Mouse (Mus musculus) granulocyte monocyte progenitor cell, adult 5-6 weeks (primary cell): ENCODE data around the gene Gm27029. TPM values are rescaled to one million over a fixed set of nuclear protein-coding genes. Genes with fewer than 3 reads are reported as not detected.
"Not testable (repeated sequence)": the region's sequence is repeated elsewhere in the genome, so short reads cannot be mapped to it uniquely, and the experiment has no call there.

ENCODE experiments used
- ATAC-seq: replicated peaks from 2 replicates; pipeline ENCODE4 v1.8.0; 2016; ENCODE audit warnings: mild to moderate bottlenecking, moderate TSS enrichment, inconsistent platforms; ENCODE audit not compliant: poor library complexity, severe bottlenecking
- total RNA-seq, 2 experiments: library from RNA; stranded (forward) in 1 of 2; stranded (reverse) in 1 of 2; fragments of 200-712, 200-1000 nt in 1 of 2; fragments of >200 nt in 1 of 2; fragmentation: Nextera tagmentation in 1 of 2; gene quantifications; 2 replicates each; pipeline ENCODE4 v1.2.3; 2014 to 2017

The Gm27029 gene
- 6.6 TPM in 1 of 2 replicates, not detected in the other for total RNA-seq (2014; fragmentation: Nextera tagmentation)
- 7.8 TPM in 1 of 2 replicates, not detected in the other for total RNA-seq (2017)

GRCm38 (mm10) chr11:101424105-101424851 is at the start of gene Gm27029:
Gene Gm27029 (minus strand): TSS chr11:101424796.
- ATAC-seq, result peak; percentile 31

DNA sequence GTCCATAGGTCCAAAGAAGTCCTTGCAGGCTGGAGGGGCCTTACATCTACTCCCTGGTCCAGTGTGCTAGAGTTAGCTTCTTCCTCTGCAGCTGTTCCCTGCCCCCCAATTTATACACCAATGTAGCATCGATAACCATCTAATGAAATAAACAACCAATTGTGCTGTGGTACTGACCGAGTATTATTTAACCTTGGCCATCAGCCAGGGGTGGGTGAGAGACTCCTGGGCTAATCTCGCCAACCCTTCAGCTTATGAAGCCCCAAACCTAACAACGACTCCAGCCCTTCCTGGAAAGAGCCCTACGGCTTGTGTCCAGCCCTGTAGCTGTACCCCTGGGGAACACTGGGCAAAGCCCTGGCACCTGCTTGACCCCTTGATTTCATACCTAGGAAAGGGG is 49.7 kb upstream of the Gm27029 start:
- ATAC-seq, result no peak

- 0 out of 2 replicates have a peak, but pooled peaks have one; percentile 27 for ATAC-seq
These were observed 49.1 kb upstream of the Gm27029 start for GRCm38 (mm10) chr11:101473686-101474085.

GRCm38 (mm10) chr11:101472336-101472735 is 47.7 kb upstream of the Gm27029 start:
- no peak for ATAC-seq

DNA sequence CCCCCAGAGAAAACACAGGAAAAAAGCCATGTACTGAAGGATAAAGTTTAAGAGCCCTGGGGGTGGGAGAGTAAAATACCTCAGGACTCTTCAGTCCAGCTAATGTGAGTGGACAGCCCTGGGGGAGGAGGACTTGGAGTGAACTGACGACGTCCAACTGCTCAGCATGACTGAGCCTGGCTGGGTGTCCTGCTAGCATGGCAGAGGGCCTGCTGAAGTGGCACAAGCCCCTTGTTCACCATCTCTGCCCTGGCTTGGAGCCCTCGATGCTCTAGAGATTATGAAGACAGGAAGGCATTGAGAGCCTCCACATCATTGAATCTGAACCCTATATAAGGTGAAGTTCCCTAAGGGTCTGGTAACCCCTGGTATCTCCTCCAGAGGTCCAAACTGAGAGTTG is 47.3 kb upstream of the Gm27029 start:
- ATAC-seq, result no peak

GRCm38 (mm10) chr11:101470206-101470605 is 45.6 kb upstream of the Gm27029 start:
- no peak for ATAC-seq

DNA sequence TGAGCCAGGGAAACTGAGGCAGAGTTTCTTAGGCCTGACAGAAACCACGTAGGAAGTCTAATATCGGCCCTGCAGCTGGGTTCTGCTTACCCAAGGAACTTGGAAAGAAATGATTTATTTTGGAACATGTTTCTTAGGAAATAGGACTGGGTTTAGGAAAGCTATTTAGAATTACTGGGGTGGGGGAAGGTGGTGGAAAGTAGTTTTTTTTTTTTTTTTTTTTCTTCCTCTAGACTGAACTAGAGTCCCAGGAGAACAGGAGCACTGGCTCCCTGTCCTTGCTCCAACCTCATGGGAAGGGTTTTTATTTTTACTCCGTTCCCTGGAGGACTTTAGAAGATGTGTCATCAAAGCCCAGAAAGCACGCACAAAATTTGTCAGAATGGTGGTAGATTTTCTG is 44.6 kb upstream of the Gm27029 start:
- no peak for ATAC-seq

- no peak for ATAC-seq
These were observed 44.1 kb upstream of the Gm27029 start for GRCm38 (mm10) chr11:101468731-101469130.

GRCm38 (mm10) chr11:101468263-101468688 is 43.7 kb upstream of the Gm27029 start:
- no peak for ATAC-seq

DNA sequence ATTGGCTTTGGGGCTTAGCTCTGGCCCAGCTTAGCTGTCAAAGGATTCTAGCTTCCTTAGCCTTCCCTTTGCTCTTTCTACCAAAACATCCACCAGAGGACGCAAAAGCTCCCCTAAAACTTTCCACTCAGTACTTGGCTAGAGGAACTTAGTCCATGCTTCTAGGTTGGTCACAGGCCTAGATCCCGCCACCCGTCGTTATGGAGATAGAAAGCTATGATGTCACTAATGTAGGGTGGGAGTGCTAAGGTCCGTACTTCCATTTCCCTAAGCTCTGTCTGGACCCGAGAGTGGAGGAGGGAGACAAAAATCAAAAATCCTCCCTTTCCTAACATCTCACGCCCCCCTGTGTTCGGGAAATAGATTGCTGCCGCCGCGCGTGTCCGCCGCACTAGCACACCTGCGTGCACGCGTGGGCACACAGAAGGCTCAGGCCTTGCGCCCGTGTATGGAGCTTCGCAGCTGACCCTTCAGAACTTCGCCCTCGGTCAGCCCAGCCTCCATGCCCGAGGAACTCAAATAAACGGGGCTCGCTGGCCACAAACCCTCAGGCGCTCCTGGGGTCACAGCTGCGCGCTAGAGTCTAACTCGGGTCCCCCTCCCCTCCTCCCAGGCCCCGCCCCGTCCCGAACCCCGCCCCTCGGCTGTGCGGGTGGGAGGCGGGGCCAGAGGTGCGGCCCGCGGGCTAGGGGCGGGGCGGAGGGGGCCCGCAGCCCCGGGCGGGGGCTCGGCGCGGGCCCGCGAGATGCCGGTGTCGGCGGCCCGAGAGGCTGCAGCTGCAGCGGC is 43.1 kb upstream of the Gm27029 start:
- ATAC-seq, result peak; percentile 44

GRCm38 (mm10) chr11:101466552-101466950 is 42.0 kb upstream of the Gm27029 start:
- ATAC-seq, result not testable (repeated sequence)

GRCm38 (mm10) chr11:101465869-101466551 is 41.4 kb upstream of the Gm27029 start, which contains the start of gene Vat1:
Gene Vat1 (minus strand): TSS chr11:101466230.
- peak; percentile 37 for ATAC-seq

DNA sequence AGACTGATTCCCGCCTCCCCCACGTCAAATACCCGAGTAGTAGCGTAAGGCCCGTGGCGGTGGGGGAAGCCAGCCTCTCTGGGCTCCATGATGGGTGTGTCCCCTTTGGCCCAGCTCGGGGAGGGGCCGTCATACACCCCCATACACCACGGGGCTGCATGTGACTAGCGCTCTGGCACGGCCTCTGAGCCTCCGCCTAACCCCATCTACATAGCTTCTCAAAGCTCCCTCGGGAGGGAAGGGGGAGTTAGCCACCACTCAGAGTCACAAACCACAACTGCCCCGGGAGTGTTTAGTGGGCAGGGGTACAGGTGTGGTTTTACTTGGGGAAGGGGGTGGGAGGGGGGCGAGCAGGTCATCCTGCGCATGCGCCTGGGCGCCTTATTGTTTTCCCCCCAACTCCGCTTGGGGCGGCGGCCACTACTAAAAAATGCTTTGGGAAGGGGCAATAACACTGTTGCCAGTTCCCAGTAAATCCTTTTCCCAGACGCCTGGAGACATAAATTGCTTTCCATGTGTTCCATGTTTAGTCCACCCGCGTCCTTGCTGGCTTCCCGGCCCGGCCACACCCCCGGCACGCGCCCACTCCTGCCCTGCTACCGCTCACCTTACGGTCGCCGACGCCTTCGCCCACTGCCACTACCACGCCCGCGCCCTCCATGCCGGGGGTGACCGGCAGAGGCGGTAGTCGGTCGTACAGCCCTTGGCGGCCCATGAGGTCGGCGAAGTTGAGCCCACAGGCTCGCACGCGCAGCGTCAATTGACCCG is 40.7 kb upstream of the Gm27029 start:
- peak; percentile 26 for ATAC-seq

DNA sequence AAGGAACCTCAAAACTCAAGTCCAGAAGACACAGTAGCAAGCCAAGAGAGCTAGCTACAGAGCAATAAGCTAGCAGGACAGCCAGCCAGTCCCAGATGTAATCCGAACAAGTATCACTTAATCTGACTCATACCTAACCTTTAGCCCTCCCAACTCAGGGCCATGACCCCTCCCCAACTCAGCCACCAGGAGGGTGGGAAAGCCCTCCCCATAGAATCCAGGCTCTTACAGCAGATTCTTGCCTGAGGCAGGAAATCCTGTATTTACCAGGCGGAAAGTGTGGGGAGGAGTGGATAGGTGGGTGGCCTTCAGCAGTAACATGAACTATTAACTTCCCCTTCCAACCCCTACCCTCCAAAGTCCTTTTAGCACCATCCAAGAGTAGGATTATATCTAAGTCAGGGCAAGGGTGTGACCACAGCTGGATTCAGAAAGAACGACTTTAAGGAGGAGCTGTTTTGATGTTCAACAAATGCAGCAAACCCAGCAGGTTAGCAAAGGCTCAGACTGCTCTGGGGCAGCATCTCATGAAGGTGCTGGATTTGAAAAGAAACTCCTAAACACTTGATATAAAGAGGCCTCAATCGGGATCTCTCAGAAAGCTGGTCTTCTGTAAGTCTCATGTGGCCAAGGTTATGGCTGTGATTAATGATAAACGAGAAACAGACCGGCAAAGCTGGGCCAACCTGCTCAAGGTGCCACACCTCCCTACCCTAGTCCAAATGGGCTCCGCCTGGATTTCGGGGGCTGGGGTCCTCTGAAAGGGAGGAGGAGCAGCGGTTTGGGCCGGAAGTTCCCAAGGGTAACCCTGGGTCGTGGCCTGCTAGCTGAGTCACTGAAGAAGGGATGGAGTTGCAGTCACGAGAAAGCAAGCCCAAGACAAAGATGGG is 39.9 kb upstream of the Gm27029 start, which contains the start of gene Rnd2:
Rnd2 (plus strand) TSS at position 789 of the 890 bp plus-strand sequence.
- peak; percentile 13 for ATAC-seq

- ATAC-seq, result peak; percentile 23
These were observed 38.2 kb upstream of the Gm27029 start for GRCm38 (mm10) chr11:101462583-101463440.

GRCm38 (mm10) chr11:101462141-101462540 is 37.5 kb upstream of the Gm27029 start:
- ATAC-seq, result no peak

- ATAC-seq, result no peak
These were observed 35.7 kb upstream of the Gm27029 start for GRCm38 (mm10) chr11:101460321-101460720.

DNA sequence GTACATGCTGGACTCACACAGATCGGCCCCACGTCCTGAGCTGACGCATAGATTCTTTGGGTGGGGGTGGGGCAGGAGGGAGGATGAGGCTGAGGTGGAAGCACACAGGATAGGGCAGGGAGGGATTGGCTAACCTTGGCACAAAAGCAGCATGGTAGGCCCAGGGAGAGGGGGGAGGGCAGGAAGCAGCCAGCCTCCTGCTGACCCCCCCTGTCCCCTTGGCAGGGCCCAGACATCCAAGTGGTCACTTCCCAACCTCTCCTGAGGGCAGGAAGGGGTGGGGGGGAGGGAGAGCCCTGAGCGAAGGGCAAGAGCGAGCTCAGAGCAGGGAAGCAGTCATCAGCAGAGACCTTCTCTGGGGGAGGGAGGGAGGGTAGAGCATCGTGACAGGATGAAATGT is 35.1 kb upstream of the Gm27029 start:
- ATAC-seq, result no peak
